Mouse (Mus musculus) CH12.LX (cell line): ENCODE results near the gene Pla2g12b. TPM values are rescaled to one million over a fixed set of nuclear protein-coding genes. Genes with fewer than 3 reads are reported as not detected.
"Not testable (repeated sequence)": the region's sequence is repeated elsewhere in the genome, so short reads cannot be mapped to it uniquely, and the experiment has no call there.

ENCODE experiments used
- DNase-seq: peaks from one replicate; pipeline ENCODE4 v3.0.0-alpha.2; 2013; ENCODE audit errors: extremely low read depth
- H3K27ac ChIP-seq: 2 replicates; pipeline ENCODE4 v1.5.1; 2012; ENCODE audit warnings: low read depth, mild to moderate bottlenecking, control low read depth, moderate library complexity; ENCODE audit not compliant: insufficient read depth
- H3K27me3 ChIP-seq: replicated peaks from 2 replicates; pipeline ENCODE3; 2012; ENCODE audit warnings: inconsistent platforms
- H3K36me3 ChIP-seq, 2 experiments: replicated peaks in 1 of 2; 2 replicates each; pipeline versions ENCODE3 to v1.6.1; 2012; ENCODE audit warnings: inconsistent platforms in 1 of 2, low read length in 1 of 2, mild to moderate bottlenecking in 1 of 2, mixed read lengths in 1 of 2, moderate library complexity in 1 of 2; ENCODE audit not compliant: control insufficient read depth in 1 of 2, insufficient read depth in 1 of 2
- H3K4me1 ChIP-seq, 2 experiments: 2 replicates each; pipeline ENCODE4 v1.6.1; 2012; ENCODE audit warnings: inconsistent platforms in 1 of 2, moderate library complexity in 1 of 2; ENCODE audit not compliant: insufficient read depth in 2 of 2, control insufficient read depth in 1 of 2
- H3K4me2 ChIP-seq: 2 replicates; pipeline ENCODE4 v1.6.1; 2012; ENCODE audit warnings: low read depth, mild to moderate bottlenecking, control low read depth; ENCODE audit not compliant: poor library complexity, insufficient read depth, severe bottlenecking
- H3K4me3 ChIP-seq, 3 experiments: fragments of 150-350 bp in 1 of 3; sonication (generic) in 1 of 3; replicated peaks in 1 of 3; 2 replicates each; pipeline versions ENCODE3 to v1.5.1; 2011 to 2012; ENCODE audit warnings: low read depth in 2 of 3, low read length in 2 of 3, mild to moderate bottlenecking in 2 of 3, moderate library complexity in 2 of 3, control low read depth in 1 of 3, improper control_type of control experiment in 1 of 3, inconsistent platforms in 1 of 3, mixed read lengths in 1 of 3; ENCODE audit not compliant: poor library complexity in 1 of 3
- H3K79me2 ChIP-seq: replicated peaks from 2 replicates; pipeline ENCODE4 v1.6.1; 2012; ENCODE audit warnings: mild to moderate bottlenecking, moderate library complexity; ENCODE audit not compliant: control insufficient read depth, poor library complexity, insufficient read depth, severe bottlenecking; ENCODE audit errors: extremely low read depth
- H3K9ac ChIP-seq: 2 replicates; pipeline ENCODE4 v1.6.1; 2012; ENCODE audit warnings: low read depth, mild to moderate bottlenecking, control low read depth, moderate library complexity; ENCODE audit not compliant: insufficient read depth
- H3K9me3 ChIP-seq: replicated peaks from 2 replicates; pipeline ENCODE3; 2012; ENCODE audit warnings: low read length, inconsistent platforms, mixed read lengths
- CTCF ChIP-seq, 2 experiments: IDR thresholded peaks in 1 of 2; conservative IDR thresholded peaks in 1 of 2; 2 replicates each; pipeline ENCODE4 v1.5.1; 2011 to 2012; ENCODE audit warnings: low read depth in 2 of 2, low read length in 2 of 2, improper control_type of control experiment in 1 of 2, inconsistent platforms in 1 of 2, mild to moderate bottlenecking in 1 of 2, moderate library complexity in 1 of 2
- ELF1 ChIP-seq: IDR thresholded peaks from 2 replicates; pipeline ENCODE4 v1.6.1; 2014; ENCODE audit warnings: low read depth, mild to moderate bottlenecking, inconsistent platforms, low read length, improper control_type of control experiment
- EP300 ChIP-seq: IDR thresholded peaks from 2 replicates; pipeline ENCODE4 v1.6.1; 2011; ENCODE audit warnings: low read length, improper control_type of control experiment
- GABPA ChIP-seq: IDR thresholded peaks from 2 replicates; pipeline ENCODE4 v1.6.1; 2012; ENCODE audit warnings: low read depth, low read length, improper control_type of control experiment, inconsistent platforms; ENCODE audit not compliant: insufficient replicate concordance
- HCFC1 ChIP-seq: IDR thresholded peaks from 2 replicates; pipeline ENCODE4 v1.6.1; 2012; ENCODE audit warnings: low read depth, mild to moderate bottlenecking, inconsistent platforms, low read length, improper control_type of control experiment
- MAFK ChIP-seq: IDR thresholded peaks from 2 replicates; pipeline ENCODE4 v1.6.1; 2011; ENCODE audit warnings: low read length, improper control_type of control experiment; ENCODE audit not compliant: insufficient replicate concordance
- NELFE ChIP-seq: IDR thresholded peaks from 2 replicates; pipeline ENCODE4 v1.6.1; 2011; ENCODE audit warnings: low read depth, low read length, improper control_type of control experiment
- NRF1 ChIP-seq: IDR thresholded peaks from 2 replicates; pipeline ENCODE4 v1.6.1; 2014; ENCODE audit warnings: low read depth, mild to moderate bottlenecking, inconsistent platforms, low read length, improper control_type of control experiment, moderate library complexity
- POLR2A ChIP-seq: IDR thresholded peaks from 2 replicates; pipeline ENCODE4 v1.6.1; 2011; ENCODE audit warnings: low read depth, mild to moderate bottlenecking, improper control_type of control experiment, low read length
- RAD21 ChIP-seq: IDR thresholded peaks from 2 replicates; pipeline ENCODE4 v1.6.1; 2011; ENCODE audit warnings: low read depth, mild to moderate bottlenecking, low read length, improper control_type of control experiment, moderate library complexity
- SIN3A ChIP-seq: IDR thresholded peaks from 2 replicates; pipeline ENCODE4 v1.6.1; 2012; ENCODE audit warnings: low read length, improper control_type of control experiment, inconsistent platforms
- TBP ChIP-seq: conservative IDR thresholded peaks from 2 replicates; pipeline ENCODE4 v1.6.1; 2011; ENCODE audit warnings: low read depth, low read length, improper control_type of control experiment
- ZC3H11A ChIP-seq: IDR thresholded peaks from 2 replicates; pipeline ENCODE4 v1.6.1; 2012; ENCODE audit warnings: low read depth, mild to moderate bottlenecking, inconsistent platforms, low read length, improper control_type of control experiment
- ZKSCAN1 ChIP-seq: IDR thresholded peaks from 2 replicates; pipeline ENCODE4 v1.6.1; 2012; ENCODE audit warnings: low read depth, inconsistent platforms, low read length, improper control_type of control experiment, borderline replicate concordance
- ZNF384 ChIP-seq: IDR thresholded peaks from 2 replicates; pipeline ENCODE4 v1.6.1; 2012; ENCODE audit warnings: low read depth, low read length, improper control_type of control experiment, inconsistent platforms
- dilution Hi-C: fragments of 300-500 bp; cut with MboI; formaldehyde crosslinking; loops from 2 replicates; pipeline ENCODE4 v1.14.3; 2020; ENCODE audit warnings: low sequenced_read_pairs; ENCODE audit not compliant: extremely low pct_unique_long_range_greater_than_20kb, extremely low pct_ligation_motif_present
- in situ Hi-C: fragments of 300-500 bp; cut with MboI; formaldehyde crosslinking; loops from 3 replicates; pipeline ENCODE4 v1.14.3; 2019; ENCODE audit warnings: low sequenced_read_pairs, low pct_ligation_motif_present, low pct_unique_long_range_greater_than_20kb, mixed read lengths
- polyA plus RNA-seq: library from polyadenylated mRNA; unstranded; fragments of >175 nt; gene quantifications from 2 replicates; pipeline ENCODE4 v1.2.1, GENCODE M21; 2012; ENCODE audit warnings: low read depth; ENCODE audit not compliant: insufficient read length
- total RNA-seq, 2 experiments: library from RNA; depleted of rRNA; stranded (reverse); fragments of 300-350 nt in 1 of 2; fragments of >200 nt in 1 of 2; gene quantifications; 2 replicates each; pipeline ENCODE4 v1.2.3; 2012 to 2014

Gene Pla2g12b
- total and polyA plus RNA-seq, 3 experiments = not detected

DNA sequence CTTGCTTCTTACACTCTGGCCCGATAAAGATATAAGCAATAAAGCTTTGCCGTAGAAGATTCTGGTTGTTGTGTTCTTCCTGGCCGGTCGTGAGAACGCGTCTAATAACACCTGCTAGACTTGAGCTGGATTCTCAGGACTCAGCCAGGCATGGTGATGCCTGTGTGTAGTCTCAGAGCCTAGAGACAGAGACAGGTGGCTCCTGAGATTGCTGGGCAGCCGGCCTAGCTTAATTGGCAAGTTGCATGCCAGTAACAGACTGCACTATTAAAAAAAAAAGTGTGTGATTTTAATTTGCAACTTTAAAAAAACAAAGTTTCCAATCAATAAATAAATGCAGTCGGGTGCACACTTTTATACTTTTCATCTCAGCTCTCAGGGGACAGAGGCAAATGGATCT lies 16.5 kb upstream of the Pla2g12b start:
- TF ChIP-seq TBP = no peak
- no peak for TF ChIP-seq ZKSCAN1
- no peak for TF ChIP-seq SIN3A
- no peak for TF ChIP-seq CTCF (conservative IDR thresholded peaks at IDR 0.05 in 1 of 2, IDR thresholded peaks at IDR 0.05 in 1 of 2; ENCODE audit: low read depth in 2 of 2, low read length in 2 of 2)
- TF ChIP-seq ZC3H11A = no peak
- no peaks in the 10 kb centered on the region for H3K27me3 ChIP-seq
- H3K4me2 ChIP-seq = no peak overlapping the region
- H3K36me3 ChIP-seq = no peaks in the 10 kb centered on the region
- no peaks in the 10 kb centered on the region for H3K79me2 ChIP-seq
- H3K4me1 ChIP-seq = no peaks in the 10 kb centered on the region
- H3K9ac ChIP-seq = no peak overlapping the region
- H3K27ac ChIP-seq = no peak overlapping the region
- no peak overlapping the region for H3K4me3 ChIP-seq
- dilution Hi-C loops = no loop called here
- no peak for DNase-seq
- in situ Hi-C loops = no loop called here
- H3K9me3 ChIP-seq = peaks cover 5% of the 10 kb centered on the region

DNA sequence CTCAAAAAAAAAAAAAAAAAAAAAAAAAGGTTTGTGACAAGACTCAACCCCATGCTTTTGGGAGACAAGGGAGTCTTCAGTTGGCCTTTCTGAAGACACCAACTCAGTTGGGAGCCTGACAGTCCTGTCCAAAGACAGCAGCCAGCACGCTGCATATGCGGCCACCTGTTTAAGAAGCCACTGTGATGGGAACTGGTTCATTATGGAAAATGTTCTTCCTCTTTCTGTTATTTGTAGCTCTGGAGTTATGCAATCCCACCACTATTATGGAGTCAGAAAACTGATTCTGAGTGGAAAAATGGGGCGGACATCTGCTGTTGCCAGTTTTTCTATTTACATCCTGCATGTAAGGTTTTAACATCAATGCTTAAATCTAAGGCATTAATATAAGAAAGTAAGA lies 13.8 kb upstream of the Pla2g12b start:
- Histone ChIP-seq H3K4me2 (no peak overlapping the region), H3K9me3 (peaks cover 5% of the 10 kb centered on the region), H3K79me2 (no peaks in the 10 kb centered on the region), H3K4me1 (no peaks in the 10 kb centered on the region), H3K27ac (no peak overlapping the region), H3K27me3 (no peaks in the 10 kb centered on the region), H3K4me3 (no peak overlapping the region), H3K9ac (no peak overlapping the region), H3K36me3 (no peaks in the 10 kb centered on the region)
- TF ChIP-seq POLR2A = no peak
- no peak for TF ChIP-seq ELF1
- TF ChIP-seq MAFK = no peak
- TF ChIP-seq GABPA = no peak
- TF ChIP-seq NRF1 = no peak
- TF ChIP-seq NELFE = no peak
- no peak for TF ChIP-seq ZKSCAN1
- no peak for TF ChIP-seq RAD21
- dilution Hi-C loops (no loop called here), in situ Hi-C loops (no loop called here)
- DNase-seq = no peak

DNA sequence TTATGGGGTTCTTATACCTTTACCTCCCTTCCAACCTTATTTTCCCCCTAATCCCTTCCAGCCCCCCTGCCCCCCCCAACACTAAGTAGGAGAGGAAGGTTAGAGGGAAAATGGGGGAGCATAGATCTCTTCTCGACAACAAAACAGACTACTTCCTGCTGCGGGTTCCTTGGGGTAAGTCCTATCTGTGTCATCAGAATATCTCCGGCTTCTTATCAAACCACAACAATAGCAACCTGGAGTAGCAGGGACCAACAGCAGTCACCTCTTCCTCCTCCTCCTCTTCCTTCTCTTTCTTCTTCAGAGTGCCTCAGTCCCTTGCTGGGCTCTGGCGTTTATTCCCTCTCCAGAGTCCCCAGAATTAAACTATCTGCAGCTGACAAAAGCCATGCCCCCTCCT lies 11.6 kb upstream of the Pla2g12b start:
- Histone ChIP-seq H3K9ac (no peak overlapping the region), H3K79me2 (no peaks in the 10 kb centered on the region), H3K27ac (no peak overlapping the region), H3K4me2 (no peak overlapping the region), H3K36me3 (no peaks in the 10 kb centered on the region), H3K4me3 (no peak overlapping the region), H3K9me3 (peaks cover 5% of the 10 kb centered on the region), H3K4me1 (no peaks in the 10 kb centered on the region), H3K27me3 (no peaks in the 10 kb centered on the region)
- TF ChIP-seq HCFC1 (no peak), EP300 (no peak), ZNF384 (no peak)
- in situ Hi-C loops (no loop called here), dilution Hi-C loops (no loop called here)
- no peak for DNase-seq

DNA sequence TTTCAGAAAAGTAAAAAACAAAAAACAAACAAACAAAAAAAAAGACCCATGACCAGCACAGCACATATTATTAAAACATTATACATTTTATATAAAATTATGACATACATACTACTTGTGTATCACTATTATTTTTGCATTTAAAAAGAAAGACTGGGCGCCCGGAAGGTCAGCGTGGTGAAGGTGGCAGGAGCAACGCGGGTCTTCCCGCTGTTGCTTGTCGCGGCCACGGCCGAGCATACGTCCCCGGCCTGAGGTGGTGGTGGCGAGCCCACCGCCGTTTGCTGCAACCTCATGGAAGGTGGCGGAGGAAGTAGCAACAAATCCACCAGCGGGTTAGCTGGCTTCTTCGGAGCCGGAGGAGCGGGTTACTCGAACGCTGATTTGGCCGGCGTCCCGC lies 8.0 kb upstream of the Pla2g12b start, which contains the start of gene Gm10273:
TSS of gene Gm10273 (plus strand) at position 172 of the 400 bp plus-strand sequence.
- in situ Hi-C loops, H3K4me2 ChIP-seq, DNase-seq, H3K4me1 ChIP-seq, H3K9ac ChIP-seq, dilution Hi-C loops, H3K9me3 ChIP-seq, H3K79me2 ChIP-seq, H3K27ac ChIP-seq, H3K27me3 ChIP-seq, H3K4me3 ChIP-seq, H3K36me3 ChIP-seq: not testable (repeated sequence)
